Mouse (Mus musculus) neural tube, embryonic 13.5 days (tissue): ENCODE data around the gene Crocc. TPM values are rescaled to one million over a fixed set of nuclear protein-coding genes. Genes with fewer than 3 reads are reported as not detected.

Experiments
- ATAC-seq: fragments of 200-750 bp; cut with Nextera tagmentation; 2 replicates; pipeline ENCODE4 v1.8.0; 2017; ENCODE audit warnings: low read depth, mild to moderate bottlenecking, moderate TSS enrichment, moderate library complexity
- H3K27ac ChIP-seq: fragments of 300-500 bp; sonication (generic); replicated peaks from 2 replicates; pipeline ENCODE4 v1.5.1; 2015; ENCODE audit warnings: moderate library complexity, mild to moderate bottlenecking, inconsistent platforms
- H3K27me3 ChIP-seq: fragments of 300-500 bp; sonication (generic); 2 replicates; pipeline ENCODE4 v1.6.1; 2015; ENCODE audit warnings: mild to moderate bottlenecking, inconsistent platforms
- H3K36me3 ChIP-seq: fragments of 300-500 bp; sonication (generic); 2 replicates; pipeline ENCODE4 v1.6.1; 2015; ENCODE audit warnings: mild to moderate bottlenecking, inconsistent platforms
- H3K4me1 ChIP-seq: fragments of 300-500 bp; sonication (generic); replicated peaks from 2 replicates; pipeline ENCODE4 v1.6.1; 2015; ENCODE audit warnings: inconsistent platforms
- H3K4me2 ChIP-seq: fragments of 300-500 bp; sonication (generic); 2 replicates; pipeline ENCODE4 v1.6.1; 2015; ENCODE audit warnings: inconsistent platforms, mild to moderate bottlenecking, moderate library complexity
- H3K4me3 ChIP-seq: fragments of 300-500 bp; sonication (generic); 2 replicates; pipeline ENCODE4 v1.5.1; 2015; ENCODE audit warnings: mild to moderate bottlenecking, inconsistent platforms
- H3K9ac ChIP-seq: fragments of 300-500 bp; sonication (generic); 2 replicates; pipeline ENCODE4 v1.6.1; 2015; ENCODE audit warnings: moderate library complexity, mild to moderate bottlenecking, inconsistent platforms
- H3K9me3 ChIP-seq: fragments of 300-500 bp; sonication (generic); 2 replicates; pipeline ENCODE4 v1.6.1; 2016; ENCODE audit warnings: inconsistent platforms
- WGBS: fragments of 180-500 bp; shearing (Covaris S2); methylation state at CpG from one replicate; pipeline ENCODE4 v1.1.7; 2015; 5-methylcytosine and 5-hydroxymethylcytosine counted together
- polyA plus RNA-seq: library from polyadenylated mRNA; unstranded; fragments of >200 nt; fragmentation: Nextera tagmentation; extraction: Ambion mirVana; gene quantifications from 2 replicates; pipeline ENCODE4 v1.2.1, GENCODE M21; 2015

The Crocc gene
- polyA plus RNA-seq, 1 experiment from 2014 or later = 7.2 TPM

DNA sequence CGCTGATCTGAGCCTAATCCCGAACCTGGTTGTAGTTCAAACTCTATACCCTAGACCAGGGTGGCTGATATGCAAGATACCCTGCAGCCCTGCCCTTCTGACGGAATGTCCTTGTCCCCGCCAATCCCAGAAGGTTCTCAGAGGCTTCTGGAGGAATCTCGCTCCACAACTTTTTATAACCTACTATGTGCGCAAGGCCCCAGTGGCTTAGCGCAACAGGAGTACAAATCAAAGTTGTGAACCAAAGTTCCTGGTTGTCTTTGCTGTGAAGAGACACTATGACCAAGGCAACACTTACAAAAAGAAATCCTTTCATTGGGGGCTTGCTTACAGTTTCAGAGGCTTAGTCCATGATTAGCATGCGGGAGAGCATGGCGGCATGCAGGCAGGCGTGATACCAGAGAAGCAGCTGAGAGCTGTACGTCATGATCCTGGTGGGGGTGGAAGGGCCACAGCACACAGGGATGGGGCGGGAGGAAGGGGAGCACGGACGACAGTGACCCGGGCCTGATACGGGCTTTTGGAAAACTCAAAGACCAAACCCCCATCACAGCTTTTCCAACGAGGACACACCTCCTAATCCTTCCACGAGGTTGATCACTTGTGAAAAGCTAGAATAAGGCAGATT is 18.3 kb upstream of the Crocc start:
- Histone ChIP-seq H3K27ac (no peak overlapping the region), H3K4me1 (peaks cover 35% of the 10 kb centered on the region), H3K9me3 (no peaks in the 10 kb centered on the region), H3K4me2 (no peak overlapping the region), H3K9ac (no peak overlapping the region), H3K36me3 (peaks cover 19% of the 10 kb centered on the region; the same call in 1 of the 2 replicates), H3K4me3 (peak overlapping the region; percentile 98; the same call in 1 of the 2 replicates), H3K27me3 (no peaks in the 10 kb centered on the region)
- 71% methylated on average over 18 of the region's 18 CpGs for WGBS
- ATAC-seq = peak; percentile 27; the same call in 1 of the 2 replicates

- peak; percentile 95 for ATAC-seq
- Histone ChIP-seq H3K4me1 (peaks cover 36% of the 10 kb centered on the region), H3K27ac (peak within 1 kb of the TSS; percentile 86), H3K9me3 (no peaks in the 10 kb centered on the region), H3K36me3 (peaks cover 27% of the 10 kb centered on the region), H3K4me2 (peak within 1 kb of the TSS; percentile 94), H3K9ac (peak within 1 kb of the TSS; percentile 97), H3K4me3 (peak within 1 kb of the TSS; percentile 98), H3K27me3 (no peaks in the 10 kb centered on the region)
- under 1% methylated on average over 66 of the region's 67 CpGs for WGBS
These were observed 17.5 kb upstream of the Crocc start, which contains the start of gene Necap2 for GRCm38 (mm10) chr4:141077681-141078509. Necap2 (minus strand) TSS chr4:141078357.

DNA sequence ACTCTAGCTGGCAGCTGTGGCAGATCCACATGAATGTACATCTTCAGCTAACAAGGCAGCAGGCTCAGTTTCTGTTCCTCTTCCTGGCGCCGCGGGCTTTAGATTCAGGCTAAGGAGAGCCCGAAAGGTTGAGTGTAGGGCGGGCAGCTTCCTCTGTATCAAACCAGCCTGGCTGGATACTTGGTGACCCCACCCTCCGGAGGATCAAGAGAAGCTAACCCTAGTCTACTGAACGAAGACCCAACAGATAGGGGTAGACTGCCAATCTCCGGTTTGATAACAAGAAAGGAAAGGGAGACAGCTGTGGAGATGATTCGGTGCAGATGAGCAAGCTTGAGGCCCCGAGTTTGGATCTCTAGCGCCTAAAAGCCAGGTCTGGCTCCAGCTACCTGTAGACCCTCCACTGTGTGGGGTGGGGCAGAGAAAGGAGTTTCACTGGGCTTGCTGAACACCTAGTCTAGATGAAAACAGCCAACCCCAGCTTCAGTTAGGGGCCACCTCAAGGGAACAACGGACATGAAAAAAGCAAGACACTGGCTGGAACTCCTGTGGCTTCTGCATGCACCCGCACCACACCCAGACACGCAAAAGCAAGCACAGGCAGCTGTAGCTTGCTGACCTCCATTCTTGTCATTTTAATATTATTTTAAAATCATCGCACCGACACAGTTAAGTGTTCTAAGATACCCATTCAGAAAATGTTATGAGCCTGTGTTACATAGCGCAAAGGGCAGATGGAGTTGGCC is 16.6 kb upstream of the Crocc start:
- no peaks in the 10 kb centered on the region for H3K9me3 ChIP-seq
- peaks cover 36% of the 10 kb centered on the region for H3K4me1 ChIP-seq
- no peaks in the 10 kb centered on the region for H3K27me3 ChIP-seq
- ATAC-seq = no peak
- H3K4me2 ChIP-seq = peak overlapping the region; percentile 94
- H3K36me3 ChIP-seq = peaks cover 36% of the 10 kb centered on the region
- peak overlapping the region; percentile 97 for H3K9ac ChIP-seq
- H3K4me3 ChIP-seq = peak overlapping the region; percentile 98
- H3K27ac ChIP-seq = no peak overlapping the region
- 83% methylated on average over 17 of the region's 17 CpGs for WGBS

DNA sequence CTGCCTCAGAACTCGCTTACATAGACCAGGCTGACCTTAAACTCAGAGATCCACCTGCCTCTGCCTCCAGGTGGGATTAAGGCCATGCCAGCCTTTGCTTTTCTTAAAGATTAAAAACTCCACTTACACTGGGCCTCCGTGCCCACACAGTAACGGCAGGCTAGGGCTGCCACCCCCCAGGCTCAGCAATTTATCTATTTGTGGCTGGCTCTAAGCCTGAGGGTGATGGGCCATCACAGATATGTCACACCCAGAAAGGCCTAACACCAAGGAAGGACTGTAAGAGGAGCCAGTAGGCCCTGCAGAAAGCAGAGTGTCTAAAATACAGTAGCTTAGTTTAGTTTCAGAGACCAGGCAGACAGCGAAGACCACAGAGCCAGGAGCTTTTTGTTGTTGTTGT is 13.8 kb upstream of the Crocc start:
- Histone ChIP-seq H3K27me3 (no peaks in the 10 kb centered on the region), H3K27ac (no peak overlapping the region), H3K36me3 (peaks cover 65% of the 10 kb centered on the region), H3K4me2 (no peak overlapping the region), H3K9me3 (no peaks in the 10 kb centered on the region), H3K4me3 (no peak overlapping the region), H3K9ac (no peak overlapping the region), H3K4me1 (peaks cover 36% of the 10 kb centered on the region)
- ATAC-seq = no peak
- 95% methylated on average over 4 of the region's 4 CpGs for WGBS

DNA sequence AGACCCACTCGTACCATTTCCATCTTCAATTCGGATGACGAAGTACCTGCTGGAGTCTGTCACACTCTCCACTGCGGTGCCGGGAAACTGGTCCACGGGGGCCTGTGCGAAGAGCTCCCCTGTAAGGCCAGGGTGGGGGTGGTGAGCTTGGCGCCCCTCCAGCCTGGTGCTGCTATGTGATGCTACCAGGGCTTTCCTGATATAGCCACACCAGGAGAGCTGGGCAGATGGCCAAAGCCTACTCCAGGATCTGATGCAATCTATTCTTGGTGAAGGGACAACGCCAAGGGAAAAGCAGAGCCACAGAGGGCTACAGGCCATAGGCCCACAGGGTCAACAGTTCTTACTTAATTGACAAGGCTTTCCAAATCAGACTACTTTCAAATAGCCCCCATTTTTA is 13.3 kb upstream of the Crocc start:
- Histone ChIP-seq H3K27ac (no peak overlapping the region), H3K4me2 (no peak overlapping the region), H3K9me3 (no peaks in the 10 kb centered on the region), H3K4me3 (no peak overlapping the region), H3K4me1 (peaks cover 36% of the 10 kb centered on the region), H3K9ac (no peak overlapping the region), H3K27me3 (no peaks in the 10 kb centered on the region), H3K36me3 (peaks cover 69% of the 10 kb centered on the region)
- 89% methylated on average over 9 of the region's 9 CpGs for WGBS
- ATAC-seq = no peak

DNA sequence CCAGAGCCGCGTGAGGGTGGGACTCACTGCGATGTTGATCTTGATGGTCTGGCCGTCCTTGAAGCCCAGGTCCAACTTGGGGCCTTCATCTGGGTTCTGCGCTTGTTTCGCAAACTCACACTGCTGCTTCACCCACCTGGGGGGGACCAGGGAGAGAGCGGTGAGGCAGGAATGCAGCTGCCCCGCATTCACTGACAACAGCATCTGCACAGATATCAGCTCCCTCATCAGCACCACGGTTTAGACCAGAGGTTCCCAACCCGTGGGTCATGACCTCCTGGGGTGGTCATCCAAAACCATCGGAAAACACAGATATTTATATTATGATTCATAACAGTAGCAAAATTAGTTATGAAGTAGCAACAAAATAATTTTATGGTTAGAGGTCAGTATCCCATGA is 12.2 kb upstream of the Crocc start:
- Histone ChIP-seq H3K4me1 (peaks cover 37% of the 10 kb centered on the region), H3K4me2 (no peak overlapping the region), H3K9me3 (no peaks in the 10 kb centered on the region), H3K27me3 (no peaks in the 10 kb centered on the region), H3K36me3 (peaks cover 81% of the 10 kb centered on the region), H3K9ac (no peak overlapping the region), H3K4me3 (no peak overlapping the region), H3K27ac (no peak overlapping the region)
- no peak for ATAC-seq
- WGBS = 91% methylated on average over 11 of the region's 11 CpGs

GRCm38 (mm10) chr4:141069731-141070130 is 9.4 kb upstream of the Crocc start:
- WGBS = 61% methylated on average over 4 of the region's 4 CpGs
- Histone ChIP-seq H3K36me3 (peaks cover 89% of the 10 kb centered on the region), H3K9me3 (no peaks in the 10 kb centered on the region), H3K4me3 (no peak overlapping the region), H3K9ac (no peak overlapping the region), H3K4me2 (no peak overlapping the region), H3K27me3 (no peaks in the 10 kb centered on the region), H3K4me1 (peaks cover 21% of the 10 kb centered on the region), H3K27ac (no peak overlapping the region)
- ATAC-seq = no peak

DNA sequence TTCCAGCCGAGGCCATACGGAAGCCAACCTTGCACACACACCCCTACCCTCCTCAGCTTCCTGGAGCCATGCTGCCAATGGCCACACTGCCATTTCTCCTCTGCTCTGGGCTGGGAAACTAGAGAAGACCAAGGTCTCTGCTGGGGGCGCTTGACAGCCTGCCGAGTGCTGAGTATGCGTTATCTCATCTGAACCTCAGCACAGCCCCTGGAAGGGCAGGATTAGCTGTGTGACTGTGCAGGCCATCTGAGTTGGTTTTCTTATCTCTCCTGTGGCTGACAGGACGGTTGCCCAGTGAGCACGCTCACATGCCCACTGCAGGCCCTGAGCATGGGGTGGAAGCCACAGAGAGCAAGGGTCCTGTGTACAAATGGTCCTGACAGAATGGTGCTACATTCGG is 8.3 kb upstream of the Crocc start:
- Histone ChIP-seq H3K27ac (no peak overlapping the region), H3K9me3 (no peaks in the 10 kb centered on the region), H3K4me3 (no peak overlapping the region), H3K4me2 (no peak overlapping the region), H3K27me3 (no peaks in the 10 kb centered on the region), H3K4me1 (peaks cover 16% of the 10 kb centered on the region), H3K36me3 (peaks cover 83% of the 10 kb centered on the region), H3K9ac (no peak overlapping the region)
- WGBS = 91% methylated on average over 8 of the region's 8 CpGs
- ATAC-seq = no peak

- H3K4me1 ChIP-seq = peaks cover 14% of the 10 kb centered on the region
- H3K4me2 ChIP-seq = no peak overlapping the region
- no peak overlapping the region for H3K9ac ChIP-seq
- WGBS = 89% methylated on average over 9 of the region's 9 CpGs
- no peaks in the 10 kb centered on the region for H3K9me3 ChIP-seq
- ATAC-seq = no peak
- no peak overlapping the region for H3K4me3 ChIP-seq
- H3K27me3 ChIP-seq = no peaks in the 10 kb centered on the region
- H3K36me3 ChIP-seq = peaks cover 72% of the 10 kb centered on the region
- peak overlapping the region; percentile 34 for H3K27ac ChIP-seq
These were observed 7.2 kb upstream of the Crocc start for GRCm38 (mm10) chr4:141067516-141068046.

GRCm38 (mm10) chr4:141066709-141067515 is 6.6 kb upstream of the Crocc start:
- Histone ChIP-seq H3K4me1 (peaks cover 14% of the 10 kb centered on the region), H3K9me3 (no peaks in the 10 kb centered on the region), H3K4me3 (no peak overlapping the region), H3K36me3 (peaks cover 65% of the 10 kb centered on the region), H3K27me3 (no peaks in the 10 kb centered on the region), H3K4me2 (no peak overlapping the region), H3K9ac (no peak overlapping the region; the same call in 1 of the 2 replicates), H3K27ac (peak overlapping the region; percentile 34)
- 76% methylated on average over 12 of the region's 12 CpGs for WGBS
- ATAC-seq = no peak

DNA sequence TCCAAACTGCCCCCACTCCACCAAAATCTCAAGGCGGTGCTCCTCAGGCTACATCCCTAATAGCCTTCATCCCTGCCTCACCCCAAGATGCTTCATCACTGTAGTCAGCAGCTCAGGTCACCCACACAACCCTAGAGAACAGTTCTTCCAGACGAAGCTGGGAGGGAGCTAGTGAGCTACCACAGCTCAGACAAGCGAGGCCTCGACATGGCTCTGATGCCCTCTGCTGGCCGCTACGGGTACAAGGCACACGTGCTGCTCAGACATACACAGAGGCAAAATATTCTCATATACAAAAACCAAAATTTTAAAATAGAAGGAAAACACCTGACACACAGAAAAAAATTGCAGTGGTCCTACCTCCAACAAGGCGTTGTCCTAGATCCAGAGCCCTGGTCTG is 4.8 kb upstream of the Crocc start:
- Histone ChIP-seq H3K27me3 (no peaks in the 10 kb centered on the region), H3K4me1 (peaks cover 23% of the 10 kb centered on the region), H3K36me3 (peaks cover 47% of the 10 kb centered on the region), H3K4me2 (no peak overlapping the region), H3K27ac (no peak overlapping the region), H3K9ac (no peak overlapping the region), H3K9me3 (no peaks in the 10 kb centered on the region), H3K4me3 (no peak overlapping the region)
- WGBS = 5% methylated on average over 8 of the region's 8 CpGs
- ATAC-seq = 0 out of 2 replicates have a peak, but pooled peaks have one; percentile 4
